Mouse (Mus musculus) neural tube, embryonic 13.5 days (tissue): ENCODE measurements around the gene Lin28b. TPM values are rescaled to one million over a fixed set of nuclear protein-coding genes. Genes with fewer than 3 reads are reported as not detected.
A peak's percentile ranks its signal among the peaks of the same experiment; 100 is the strongest.
"Not testable (repeated sequence)": the region's sequence is repeated elsewhere in the genome, so short reads cannot be mapped to it uniquely, and the experiment has no call there.

Source experiments
- ATAC-seq: fragments of 200-750 bp; cut with Nextera tagmentation; 2 replicates; pipeline ENCODE4 v1.8.0; 2017; ENCODE audit warnings: low read depth, mild to moderate bottlenecking, moderate TSS enrichment, moderate library complexity
- H3K27ac ChIP-seq: fragments of 300-500 bp; sonication (generic); replicated peaks from 2 replicates; pipeline ENCODE4 v1.5.1; 2015; ENCODE audit warnings: moderate library complexity, mild to moderate bottlenecking, inconsistent platforms
- H3K27me3 ChIP-seq: fragments of 300-500 bp; sonication (generic); 2 replicates; pipeline ENCODE4 v1.6.1; 2015; ENCODE audit warnings: mild to moderate bottlenecking, inconsistent platforms
- H3K36me3 ChIP-seq: fragments of 300-500 bp; sonication (generic); 2 replicates; pipeline ENCODE4 v1.6.1; 2015; ENCODE audit warnings: mild to moderate bottlenecking, inconsistent platforms
- H3K4me1 ChIP-seq: fragments of 300-500 bp; sonication (generic); replicated peaks from 2 replicates; pipeline ENCODE4 v1.6.1; 2015; ENCODE audit warnings: inconsistent platforms
- H3K4me2 ChIP-seq: fragments of 300-500 bp; sonication (generic); 2 replicates; pipeline ENCODE4 v1.6.1; 2015; ENCODE audit warnings: inconsistent platforms, mild to moderate bottlenecking, moderate library complexity
- H3K4me3 ChIP-seq: fragments of 300-500 bp; sonication (generic); 2 replicates; pipeline ENCODE4 v1.5.1; 2015; ENCODE audit warnings: mild to moderate bottlenecking, inconsistent platforms
- H3K9ac ChIP-seq: fragments of 300-500 bp; sonication (generic); 2 replicates; pipeline ENCODE4 v1.6.1; 2015; ENCODE audit warnings: moderate library complexity, mild to moderate bottlenecking, inconsistent platforms
- H3K9me3 ChIP-seq: fragments of 300-500 bp; sonication (generic); 2 replicates; pipeline ENCODE4 v1.6.1; 2016; ENCODE audit warnings: inconsistent platforms
- WGBS: fragments of 180-500 bp; shearing (Covaris S2); methylation state at CpG from one replicate; pipeline ENCODE4 v1.1.7; 2015; 5-methylcytosine and 5-hydroxymethylcytosine counted together
- polyA plus RNA-seq: library from polyadenylated mRNA; unstranded; fragments of >200 nt; fragmentation: Nextera tagmentation; extraction: Ambion mirVana; gene quantifications from 2 replicates; pipeline ENCODE4 v1.2.1, GENCODE M21; 2015

The Lin28b gene
- polyA plus RNA-seq, 1 experiment from 2014 or later = 9.1 TPM

GRCm38 (mm10) chr10:45399702-45400243, 86.4 kb downstream of the Lin28b start:
- no peak overlapping the region for H3K9ac ChIP-seq
- H3K4me1 ChIP-seq = no peaks in the 10 kb centered on the region
- no peaks in the 10 kb centered on the region for H3K27me3 ChIP-seq
- H3K9me3 ChIP-seq = no peaks in the 10 kb centered on the region
- no peaks in the 10 kb centered on the region for H3K36me3 ChIP-seq
- WGBS = 79% methylated on average over 7 of the region's 7 CpGs
- ATAC-seq = no peak
- no peak overlapping the region for H3K4me2 ChIP-seq
- no peak overlapping the region for H3K27ac ChIP-seq
- no peak overlapping the region for H3K4me3 ChIP-seq

DNA sequence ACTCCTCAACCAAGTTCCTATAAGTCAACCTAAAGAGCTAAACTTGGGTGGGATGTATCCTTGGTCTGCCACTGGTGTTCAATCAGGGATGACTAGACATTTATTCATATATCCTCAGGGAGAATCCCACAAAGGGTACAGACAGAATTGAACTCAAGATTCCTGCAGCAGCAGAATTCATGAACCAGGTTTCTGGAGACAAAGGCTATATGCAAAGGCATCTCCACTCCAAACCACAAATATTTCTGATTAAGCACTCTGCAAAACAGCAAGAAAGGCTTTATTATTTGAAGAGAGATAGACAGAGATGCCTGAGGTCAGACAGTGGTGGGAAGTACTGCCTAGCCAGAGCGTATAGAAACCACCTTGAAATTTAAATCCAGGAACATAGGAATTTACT, 88.0 kb downstream of the Lin28b start:
- no peak overlapping the region for H3K4me2 ChIP-seq
- H3K9ac ChIP-seq = no peak overlapping the region
- no peak overlapping the region for H3K4me3 ChIP-seq
- no peaks in the 10 kb centered on the region for H3K27me3 ChIP-seq
- H3K36me3 ChIP-seq = no peaks in the 10 kb centered on the region
- 87% methylated on average over 1 of the region's 1 CpGs for WGBS
- ATAC-seq = no peak
- no peaks in the 10 kb centered on the region for H3K9me3 ChIP-seq
- H3K4me1 ChIP-seq = no peaks in the 10 kb centered on the region
- no peak overlapping the region for H3K27ac ChIP-seq

- no peaks in the 10 kb centered on the region for H3K9me3 ChIP-seq
- WGBS = 58% methylated on average over 3 of the region's 3 CpGs
- no peak overlapping the region for H3K9ac ChIP-seq
- 0 out of 2 replicates have a peak, but pooled peaks cover 3% of the 10 kb centered on the region for H3K36me3 ChIP-seq
- peak; percentile 47; the same call in 1 of the 2 replicates for ATAC-seq
- no peak overlapping the region for H3K27ac ChIP-seq
- H3K27me3 ChIP-seq = no peaks in the 10 kb centered on the region
- H3K4me2 ChIP-seq = no peak overlapping the region
- H3K4me3 ChIP-seq = no peak overlapping the region
- no peaks in the 10 kb centered on the region for H3K4me1 ChIP-seq
Observed at GRCm38 (mm10) chr10:45382637-45382958, 103.6 kb downstream of the Lin28b start.

GRCm38 (mm10) chr10:45381937-45382636, 104.1 kb downstream of the Lin28b start:
- H3K27ac ChIP-seq = no peak overlapping the region
- no peaks in the 10 kb centered on the region for H3K4me1 ChIP-seq
- peak; percentile 69; the same call in 1 of the 2 replicates for ATAC-seq
- no peak overlapping the region for H3K9ac ChIP-seq
- no peak overlapping the region for H3K4me2 ChIP-seq
- no peaks in the 10 kb centered on the region for H3K9me3 ChIP-seq
- H3K4me3 ChIP-seq = no peak overlapping the region
- H3K27me3 ChIP-seq = no peaks in the 10 kb centered on the region
- H3K36me3 ChIP-seq = 0 out of 2 replicates have a peak, but pooled peaks cover 3% of the 10 kb centered on the region

GRCm38 (mm10) chr10:45378269-45378668, 107.9 kb downstream of the Lin28b start:
- Histone ChIP-seq H3K4me1 (no peaks in the 10 kb centered on the region), H3K9ac (no peak overlapping the region), H3K9me3 (no peaks in the 10 kb centered on the region), H3K4me3 (no peak overlapping the region), H3K27me3 (no peaks in the 10 kb centered on the region), H3K27ac (no peak overlapping the region), H3K4me2 (no peak overlapping the region), H3K36me3 (0 out of 2 replicates have a peak, but pooled peaks cover 3% of the 10 kb centered on the region)
- no peak for ATAC-seq
- 95% methylated on average over 3 of the region's 3 CpGs for WGBS

- H3K9me3 ChIP-seq = no peaks in the 10 kb centered on the region
- H3K27ac ChIP-seq = no peak overlapping the region
- WGBS = 51% methylated on average over 4 of the region's 4 CpGs
- no peaks in the 10 kb centered on the region for H3K4me1 ChIP-seq
- no peaks in the 10 kb centered on the region for H3K27me3 ChIP-seq
- H3K4me2 ChIP-seq = no peak overlapping the region
- no peaks in the 10 kb centered on the region for H3K36me3 ChIP-seq
- no peak overlapping the region for H3K4me3 ChIP-seq
- peak; percentile 75 for ATAC-seq
- H3K9ac ChIP-seq = no peak overlapping the region
Observed at GRCm38 (mm10) chr10:45372994-45373692, 113.1 kb downstream of the Lin28b start.

- Histone ChIP-seq H3K36me3 (no peaks in the 10 kb centered on the region), H3K4me3 (no peak overlapping the region), H3K4me1 (no peaks in the 10 kb centered on the region), H3K4me2 (no peak overlapping the region), H3K9ac (no peak overlapping the region), H3K9me3 (no peaks in the 10 kb centered on the region), H3K27ac (no peak overlapping the region), H3K27me3 (no peaks in the 10 kb centered on the region)
- 80% methylated on average over 2 of the region's 2 CpGs for WGBS
- no peak for ATAC-seq
Observed at GRCm38 (mm10) chr10:45370545-45370944, 115.7 kb downstream of the Lin28b start.

- Histone ChIP-seq H3K4me1 (no peaks in the 10 kb centered on the region), H3K9ac (no peak overlapping the region), H3K36me3 (no peaks in the 10 kb centered on the region), H3K9me3 (no peaks in the 10 kb centered on the region), H3K4me3 (no peak overlapping the region), H3K4me2 (no peak overlapping the region), H3K27ac (no peak overlapping the region), H3K27me3 (no peaks in the 10 kb centered on the region)
- ATAC-seq = no peak
- 83% methylated on average over 3 of the region's 3 CpGs for WGBS
Observed at GRCm38 (mm10) chr10:45369639-45370038, 116.6 kb downstream of the Lin28b start.

- no peaks in the 10 kb centered on the region for H3K27me3 ChIP-seq
- peaks cover 8% of the 10 kb centered on the region; the same call in 1 of the 2 replicates for H3K4me1 ChIP-seq
- 0 out of 2 replicates have a peak, but pooled peaks have one; percentile 36 for ATAC-seq
- no peaks in the 10 kb centered on the region for H3K36me3 ChIP-seq
- no peak overlapping the region for H3K4me2 ChIP-seq
- H3K9ac ChIP-seq = no peak overlapping the region
- H3K4me3 ChIP-seq = no peak overlapping the region
- no peaks in the 10 kb centered on the region for H3K9me3 ChIP-seq
- WGBS = 80% methylated on average over 17 of the region's 17 CpGs
- peak overlapping the region; percentile 68 for H3K27ac ChIP-seq
Observed at GRCm38 (mm10) chr10:45366987-45367705, 119.0 kb downstream of the Lin28b start.

- Histone ChIP-seq H3K4me3 (no peak overlapping the region), H3K4me1 (peaks cover 8% of the 10 kb centered on the region; the same call in 1 of the 2 replicates), H3K9ac (no peak overlapping the region), H3K9me3 (no peaks in the 10 kb centered on the region), H3K4me2 (no peak overlapping the region), H3K27me3 (no peaks in the 10 kb centered on the region), H3K36me3 (no peaks in the 10 kb centered on the region), H3K27ac (0 out of 2 replicates have a peak overlapping the region, but pooled peaks have one; percentile 28)
- no peak for ATAC-seq
- 61% methylated on average over 5 of the region's 5 CpGs for WGBS
Observed at GRCm38 (mm10) chr10:45363396-45363795, 122.8 kb downstream of the Lin28b start.

GRCm38 (mm10) chr10:45356091-45356490, 130.1 kb downstream of the Lin28b start:
- Histone ChIP-seq H3K4me1 (no peaks in the 10 kb centered on the region), H3K9ac (no peak overlapping the region), H3K27ac (no peak overlapping the region), H3K4me2 (no peak overlapping the region), H3K4me3 (no peak overlapping the region), H3K9me3 (no peaks in the 10 kb centered on the region), H3K27me3 (no peaks in the 10 kb centered on the region), H3K36me3 (no peaks in the 10 kb centered on the region)
- WGBS = 93% methylated on average over 6 of the region's 6 CpGs
- ATAC-seq = no peak

- 81% methylated on average over 3 of the region's 3 CpGs for WGBS
- H3K36me3 ChIP-seq, ATAC-seq, H3K9me3 ChIP-seq, H3K27me3 ChIP-seq, H3K4me1 ChIP-seq, H3K9ac ChIP-seq, H3K4me2 ChIP-seq, H3K27ac ChIP-seq, H3K4me3 ChIP-seq: not testable (repeated sequence)
Observed at GRCm38 (mm10) chr10:45348143-45348542, 138.1 kb downstream of the Lin28b start.
